Mouse (Mus musculus) adrenal gland, postnatal 14 days (tissue): Measurements from ENCODE around the gene Nelfcd. TPM values are rescaled to one million over a fixed set of nuclear protein-coding genes. Genes with fewer than 3 reads are reported as not detected.

Source experiments
- DNase-seq: peaks from one replicate; pipeline ENCODE4 v3.0.0; 2021; ENCODE audit warnings: mixed read lengths
- total RNA-seq: library from RNA; stranded (reverse); gene quantifications from 2 replicates; pipeline ENCODE4 v1.2.3, GENCODE M21; 2021

The Nelfcd gene
- total RNA-seq, 1 experiment from 2014 or later, result 51.5 TPM

GRCm38 (mm10) chr2:174472818-174473549 is 57.4 kb downstream of the Nelfcd start, which contains the start of gene Prelid3b:
Gene Prelid3b, minus strand, starts transcription at chr2:174473081.
- DNase-seq, result peak; percentile 100

GRCm38 (mm10) chr2:174473550-174473927 is 57.9 kb downstream of the Nelfcd start:
- no peak for DNase-seq

Other genes starting within 250 kb of the Nelfcd start
- 4,967 and 5,329 TPM in 2 replicates for gene Gnas, start 131.5 kb upstream of the Nelfcd start, total RNA-seq
- 4.6 and 5.4 TPM in 2 replicates for gene Gm20721, start 69.1 kb upstream of the Nelfcd start, total RNA-seq
- gene Ctsz, start 23.2 kb downstream of the Nelfcd start, total RNA-seq, result 154 and 160 TPM in 2 replicates
- 1.0 and 2.7 TPM in 2 replicates for gene Tubb1, start 34.9 kb downstream of the Nelfcd start, total RNA-seq
- 463 and 499 TPM in 2 replicates for gene Atp5e, start 48.3 kb downstream of the Nelfcd start, total RNA-seq
- 177 and 185 TPM in 2 replicates for gene Prelid3b, start 57.3 kb downstream of the Nelfcd start, total RNA-seq
- gene Zfp831, start 227.7 kb downstream of the Nelfcd start, total RNA-seq, result 0.19 and 2.0 TPM in 2 replicates